Mouse (Mus musculus) liver, postnatal 0 days (tissue): ENCODE results near the gene Wwox. TPM values are rescaled to one million over a fixed set of nuclear protein-coding genes. Genes with fewer than 3 reads are reported as not detected.

ENCODE experiments used
- ATAC-seq: fragments of 200-750 bp; cut with Nextera tagmentation; 2 replicates; pipeline ENCODE4 v1.8.0; 2017; ENCODE audit warnings: mild to moderate bottlenecking, moderate library complexity
- DNase-seq: peaks from one replicate; pipeline ENCODE4 v3.0.0-alpha.2; 2016
- H3K27ac ChIP-seq: fragments of 300-500 bp; sonication (generic); 2 replicates; pipeline ENCODE4 v1.5.1; 2014; ENCODE audit warnings: antibody characterized with exemption, moderate library complexity, mild to moderate bottlenecking, low read depth
- H3K27me3 ChIP-seq: fragments of 300-500 bp; sonication (generic); 2 replicates; pipeline ENCODE4 v1.6.1; 2014; ENCODE audit warnings: low read length, control low read depth, mixed read lengths; ENCODE audit not compliant: insufficient read depth
- H3K36me3 ChIP-seq: fragments of 300-500 bp; sonication (generic); replicated peaks from 2 replicates; pipeline ENCODE4 v1.6.1; 2014; ENCODE audit warnings: mild to moderate bottlenecking, control low read depth, low read length, moderate library complexity, mixed read lengths; ENCODE audit not compliant: insufficient read depth
- H3K4me1 ChIP-seq: fragments of 300-500 bp; sonication (generic); 2 replicates; pipeline ENCODE4 v1.6.1; 2014; ENCODE audit warnings: antibody characterized with exemption, mild to moderate bottlenecking, control low read depth; ENCODE audit not compliant: insufficient read depth
- H3K4me2 ChIP-seq: fragments of 300-500 bp; sonication (generic); 2 replicates; pipeline ENCODE4 v1.6.1; 2014; ENCODE audit warnings: low read depth, mild to moderate bottlenecking, low read length, moderate library complexity, mixed read lengths
- H3K4me3 ChIP-seq: fragments of 300-500 bp; sonication (generic); 2 replicates; pipeline ENCODE4 v1.5.1; 2014; ENCODE audit warnings: low read depth, low read length
- H3K9ac ChIP-seq: fragments of 300-500 bp; sonication (generic); replicated peaks from 2 replicates; pipeline ENCODE4 v1.6.1; 2014; ENCODE audit warnings: mild to moderate bottlenecking, moderate library complexity
- H3K9me3 ChIP-seq: fragments of 300-500 bp; sonication (generic); 2 replicates; pipeline ENCODE4 v1.6.1; 2016; ENCODE audit warnings: mild to moderate bottlenecking, control low read depth, low read length, mixed read lengths
- CTCF ChIP-seq: sonication (generic); IDR thresholded peaks from 2 replicates; pipeline ENCODE4 v1.5.1; 2016; ENCODE audit warnings: antibody characterized with exemption, low read depth
- EP300 ChIP-seq: IDR thresholded peaks from 2 replicates; pipeline ENCODE4 v1.6.1; 2016; ENCODE audit warnings: antibody characterized with exemption, low read depth, mild to moderate bottlenecking
- WGBS: fragments of 180-500 bp; shearing (Covaris S2); extraction: QIAGEN DNeasy Blood & Tissue Kit; methylation state at CpG from one replicate; pipeline ENCODE4 v1.1.7; 2014; ENCODE audit not compliant: insufficient replicate concordance; 5-methylcytosine and 5-hydroxymethylcytosine counted together
- polyA plus RNA-seq: library from polyadenylated mRNA; unstranded; fragments of >200 nt; fragmentation: Nextera tagmentation; extraction: Ambion mirVana; gene quantifications from 2 replicates; pipeline ENCODE4 v1.2.1, GENCODE M21; 2015

The Wwox gene
- polyA plus RNA-seq, 1 experiment from 2014 or later, result 3.9 TPM

DNA sequence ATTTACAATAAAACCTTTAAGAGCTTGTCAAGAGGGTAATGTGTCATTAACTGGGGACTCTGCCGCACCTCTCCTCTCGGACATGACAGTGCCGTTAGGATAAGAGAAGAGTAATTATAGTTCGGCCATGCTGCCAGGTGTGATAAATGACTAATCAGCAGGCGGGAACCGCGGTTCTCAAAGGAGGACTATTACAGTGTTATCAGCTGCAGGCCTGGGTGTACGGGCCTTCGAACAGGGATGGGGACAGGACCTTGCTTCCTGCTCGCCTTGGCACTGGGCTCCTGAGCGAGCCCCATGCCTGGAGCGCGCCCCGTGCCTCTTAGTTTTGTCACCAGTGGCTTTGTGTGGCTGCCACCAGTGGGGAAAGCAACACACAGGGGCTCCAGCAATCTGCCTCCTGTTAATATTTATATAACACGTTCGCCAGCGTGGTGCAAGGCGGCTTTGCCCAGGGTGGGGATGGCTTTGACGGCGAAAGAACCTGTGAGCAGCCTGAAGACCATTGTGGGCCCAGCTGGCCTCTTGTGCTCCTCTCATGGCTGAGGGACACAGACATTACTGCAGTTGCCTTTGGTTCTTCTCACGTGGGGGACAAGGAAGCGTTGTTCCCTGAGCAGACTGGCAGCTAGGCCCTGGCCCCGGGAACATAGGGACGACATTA, 711.1 kb downstream of the Wwox start:
- Histone ChIP-seq H3K36me3 (no peaks in the 10 kb centered on the region), H3K4me1 (no peaks in the 10 kb centered on the region), H3K27me3 (no peaks in the 10 kb centered on the region), H3K9me3 (no peaks in the 10 kb centered on the region), H3K4me3 (no peak overlapping the region), H3K4me2 (no peak overlapping the region), H3K27ac (no peak overlapping the region), H3K9ac (no peak overlapping the region)
- DNase-seq (no peak), ATAC-seq (no peak)
- WGBS, result 60% methylated on average over 24 of the region's 24 CpGs
- TF ChIP-seq CTCF (no peak), EP300 (peak; percentile 53; the same call in 1 of the 2 replicates)

- TF ChIP-seq CTCF, result no peak
- TF ChIP-seq EP300, result no peak
- Histone ChIP-seq H3K4me2 (no peak overlapping the region), H3K9ac (no peak overlapping the region), H3K9me3 (no peaks in the 10 kb centered on the region), H3K36me3 (no peaks in the 10 kb centered on the region), H3K4me1 (no peaks in the 10 kb centered on the region), H3K4me3 (no peak overlapping the region), H3K27ac (no peak overlapping the region), H3K27me3 (no peaks in the 10 kb centered on the region)
- no peak for DNase-seq
- no peak for ATAC-seq
- WGBS, result 22% methylated on average over 6 of the region's 6 CpGs
These were observed 712.0 kb downstream of the Wwox start for GRCm38 (mm10) chr8:115151416-115151815.

DNA sequence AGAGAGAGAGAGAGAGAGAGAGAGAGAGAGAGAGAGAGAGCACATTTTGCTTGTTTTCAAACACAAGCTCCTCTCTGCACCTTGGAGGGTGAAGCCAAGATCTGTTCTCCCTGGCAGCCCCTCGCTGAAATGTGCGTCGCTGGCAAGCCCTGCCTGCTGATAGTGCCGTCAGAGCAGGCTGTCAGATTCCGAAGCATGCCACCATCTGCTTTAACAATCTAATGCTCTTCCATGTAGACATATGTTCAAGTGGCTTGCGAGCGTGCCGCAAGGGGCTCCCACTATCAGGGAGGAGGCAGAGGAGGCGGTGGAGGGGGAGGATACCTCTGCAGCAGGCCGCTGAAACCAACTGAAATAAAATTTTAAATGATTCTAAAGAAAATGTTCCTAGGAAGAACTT, 714.6 kb downstream of the Wwox start:
- no peak for ATAC-seq
- no peak for DNase-seq
- Histone ChIP-seq H3K36me3 (no peaks in the 10 kb centered on the region), H3K9ac (no peak overlapping the region), H3K27ac (no peak overlapping the region), H3K4me1 (no peaks in the 10 kb centered on the region), H3K27me3 (no peaks in the 10 kb centered on the region), H3K9me3 (no peaks in the 10 kb centered on the region), H3K4me3 (no peak overlapping the region), H3K4me2 (no peak overlapping the region)
- TF ChIP-seq EP300, result no peak
- no peak for TF ChIP-seq CTCF
- 70% methylated on average over 10 of the region's 10 CpGs for WGBS

DNA sequence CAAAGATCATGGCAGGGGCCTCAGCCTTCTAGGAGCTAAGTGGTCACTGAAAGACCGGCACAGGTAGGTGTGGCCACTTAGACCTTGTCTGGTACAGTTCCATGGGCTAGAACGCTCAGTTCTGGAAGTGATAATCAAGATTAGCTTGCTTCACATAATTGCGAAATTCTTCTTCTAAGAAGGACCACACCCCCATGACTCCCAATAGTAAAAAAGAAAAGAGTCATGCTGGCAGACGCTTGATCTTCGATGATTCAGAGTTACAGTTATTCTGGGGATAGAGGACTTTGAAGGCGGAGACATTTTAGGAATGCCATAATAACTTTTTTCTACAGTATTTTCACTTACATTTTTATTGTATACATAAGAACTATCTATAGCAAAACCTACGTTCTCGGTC, 716.7 kb downstream of the Wwox start:
- Histone ChIP-seq H3K27ac (no peak overlapping the region), H3K36me3 (no peaks in the 10 kb centered on the region), H3K4me3 (no peak overlapping the region), H3K4me1 (peaks cover 4% of the 10 kb centered on the region; the same call in 1 of the 2 replicates), H3K27me3 (no peaks in the 10 kb centered on the region), H3K9ac (no peak overlapping the region), H3K9me3 (no peaks in the 10 kb centered on the region), H3K4me2 (no peak overlapping the region)
- TF ChIP-seq CTCF, result no peak
- no peak for TF ChIP-seq EP300
- DNase-seq, result no peak
- no peak for ATAC-seq
- 60% methylated on average over 8 of the region's 8 CpGs for WGBS

- Histone ChIP-seq H3K4me2 (no peak overlapping the region), H3K27me3 (no peaks in the 10 kb centered on the region), H3K9ac (no peak overlapping the region), H3K4me3 (no peak overlapping the region), H3K36me3 (no peaks in the 10 kb centered on the region), H3K27ac (no peak overlapping the region), H3K4me1 (peaks cover 4% of the 10 kb centered on the region; the same call in 1 of the 2 replicates), H3K9me3 (no peaks in the 10 kb centered on the region)
- no peak for TF ChIP-seq EP300
- TF ChIP-seq CTCF, result no peak
- ATAC-seq, result no peak
- WGBS, result 73% methylated on average over 12 of the region's 12 CpGs
- DNase-seq, result no peak
These were observed 718.7 kb downstream of the Wwox start for GRCm38 (mm10) chr8:115157977-115158720.

DNA sequence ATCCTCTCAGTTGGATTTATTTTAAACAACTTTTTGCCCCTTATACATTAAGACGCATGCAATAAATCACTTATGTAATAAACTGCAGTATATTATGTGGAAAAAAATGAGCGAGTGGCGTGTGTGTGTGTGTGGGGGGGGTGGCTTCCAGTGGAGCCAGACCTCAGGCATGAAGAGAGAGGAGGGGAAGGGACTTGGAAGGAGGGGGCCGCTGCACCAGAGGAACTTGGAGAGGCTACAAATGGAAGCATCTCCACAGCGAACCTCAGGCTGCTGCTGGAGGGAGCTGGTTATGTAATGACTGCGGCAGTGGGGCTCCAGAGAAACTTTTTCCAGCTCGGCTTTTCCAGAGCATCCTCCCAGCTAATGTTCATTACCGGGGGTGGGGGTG, 719.3 kb downstream of the Wwox start:
- Histone ChIP-seq H3K9me3 (no peaks in the 10 kb centered on the region), H3K4me3 (no peak overlapping the region), H3K4me2 (peak overlapping the region; percentile 72; the same call in 1 of the 2 replicates), H3K9ac (no peak overlapping the region; the same call in 1 of the 2 replicates), H3K36me3 (no peaks in the 10 kb centered on the region), H3K4me1 (peaks cover 4% of the 10 kb centered on the region; the same call in 1 of the 2 replicates), H3K27ac (no peak overlapping the region), H3K27me3 (no peaks in the 10 kb centered on the region)
- ATAC-seq (no peak), DNase-seq (no peak)
- WGBS, result 23% methylated on average over 8 of the region's 8 CpGs
- TF ChIP-seq CTCF, result no peak
- TF ChIP-seq EP300, result no peak
